Mouse (Mus musculus): ENCODE data around the gene Mapkapk2. TPM values are rescaled to one million over a fixed set of nuclear protein-coding genes. Genes with fewer than 3 reads are reported as not detected.
A peak's percentile ranks its signal among the peaks of the same experiment; 100 is the strongest.
"Not testable (repeated sequence)": the region's sequence is repeated elsewhere in the genome, so short reads cannot be mapped to it uniquely, and the experiment has no call there.

Gene Mapkapk2
- 100 to 1,000 TPM; 204 to 224 TPM for total RNA-seq (2021)

- DNase-seq: peak; percentile 94
- intact Hi-C loops (cut with DNase I): loop anchor here (2.0 kb wide), 1 partner anchor 17 kb away; no protein-coding TSS in a partner anchor
Observed at GRCm38 (mm10) chr1:131097700-131098094, at the start of gene Mapkapk2. Gene Mapkapk2 (minus strand): TSS chr1:131097826.

- intact Hi-C loops (cut with DNase I): no loop called here
Observed at GRCm38 (mm10) chr1:131146181-131146614, 48.6 kb upstream of the Mapkapk2 start.

GRCm38 (mm10) chr1:131145222-131145621, 47.6 kb upstream of the Mapkapk2 start:
- DNase-seq; intact Hi-C loops (cut with DNase I): not testable (repeated sequence)

More at GRCm38 (mm10) chr1:131146181-131146614, 48.6 kb upstream of the Mapkapk2 start:
- no peak for DNase-seq

GRCm38 (mm10) chr1:131142472-131142871, 44.8 kb upstream of the Mapkapk2 start:
- no peak for DNase-seq
- intact Hi-C loops (cut with DNase I): no loop called here

- DNase-seq: no peak
- intact Hi-C loops (cut with DNase I): no loop called here
Observed at GRCm38 (mm10) chr1:131141449-131141848, 43.8 kb upstream of the Mapkapk2 start.

GRCm38 (mm10) chr1:131139102-131140095, 41.8 kb upstream of the Mapkapk2 start:
- no peak for DNase-seq
- intact Hi-C loops (cut with DNase I): loop anchor here (2.0 to 10.0 kb wide), 4 partner anchors 23 to 265 kb away; no protein-coding TSS in a partner anchor

- intact Hi-C loops (cut with DNase I): loop anchor here (2.0 to 10.0 kb wide), 4 partner anchors 22 to 264 kb away; no protein-coding TSS in a partner anchor
- DNase-seq: peak; percentile 91 to 92
Observed at GRCm38 (mm10) chr1:131138191-131139016, 40.8 kb upstream of the Mapkapk2 start, which contains the start of gene Dyrk3. Gene Dyrk3 (minus strand): TSS chr1:131138340.

- intact Hi-C loops (cut with DNase I): loop anchor here (2.0 to 10.0 kb wide), 4 partner anchors 21 to 263 kb away; no protein-coding TSS in a partner anchor
Observed at GRCm38 (mm10) chr1:131137717-131138118, 40.1 kb upstream of the Mapkapk2 start.

GRCm38 (mm10) chr1:131137111-131137510, 39.5 kb upstream of the Mapkapk2 start:
- no peak for DNase-seq
- intact Hi-C loops (cut with DNase I): loop anchor here (5.0 to 10.0 kb wide), 3 partner anchors 75 to 262 kb away; no protein-coding TSS in a partner anchor

More at GRCm38 (mm10) chr1:131137717-131138118, 40.1 kb upstream of the Mapkapk2 start:
- DNase-seq: no peak

GRCm38 (mm10) chr1:131135960-131136629, 38.5 kb upstream of the Mapkapk2 start:
- intact Hi-C loops (cut with DNase I): loop anchor here (5.0 to 10.0 kb wide), 3 partner anchors 74 to 261 kb away; no protein-coding TSS in a partner anchor
- no peak for DNase-seq

GRCm38 (mm10) chr1:131134942-131135522, 37.4 kb upstream of the Mapkapk2 start:
- intact Hi-C loops (cut with DNase I): loop anchor here (5.0 to 10.0 kb wide), 3 partner anchors 73 to 260 kb away; no protein-coding TSS in a partner anchor
- peak; percentile 36 to 46 for DNase-seq

- DNase-seq: no peak
- intact Hi-C loops (cut with DNase I): loop anchor here (10.0 kb wide), 2 partner anchors 149 to 259 kb away; no protein-coding TSS in a partner anchor
Observed at GRCm38 (mm10) chr1:131134231-131134630, 36.6 kb upstream of the Mapkapk2 start.

GRCm38 (mm10) chr1:131125987-131126744, 28.5 kb upstream of the Mapkapk2 start:
- DNase-seq: no peak
- intact Hi-C loops (cut with DNase I): no loop called here

GRCm38 (mm10) chr1:131123522-131124265, 26.1 kb upstream of the Mapkapk2 start:
- intact Hi-C loops (cut with DNase I): no loop called here
- no peak for DNase-seq

- intact Hi-C loops (cut with DNase I): no loop called here
- no peak for DNase-seq
Observed at GRCm38 (mm10) chr1:131121987-131122386, 24.4 kb upstream of the Mapkapk2 start.

- intact Hi-C loops (cut with DNase I): loop anchor here (5.0 kb wide), 1 partner anchor 88 kb away; no protein-coding TSS in a partner anchor
- DNase-seq: peak in 1 of 2 experiments; percentile 37
Observed at GRCm38 (mm10) chr1:131119026-131119425, 21.4 kb upstream of the Mapkapk2 start.

- intact Hi-C loops (cut with DNase I): loop anchor here (5.0 kb wide), 1 partner anchor 89 kb away; no protein-coding TSS in a partner anchor
- no peak for DNase-seq
Observed at GRCm38 (mm10) chr1:131118530-131118929, 20.9 kb upstream of the Mapkapk2 start.
